Mouse (Mus musculus) layer of hippocampus, adult 2 months (tissue): ENCODE measurements at regions not wholly inside any gene's neighbourhood (a gene's known extent, or its start where the extent isn't known, plus 50 kb on each side); places are given as distances from the start of the nearest gene placed in this dataset.

Experiments
- DNase-seq, 2 experiments: peaks; one replicate each; pipeline ENCODE4 v3.0.0; 2022; ENCODE audit warnings: low spot score in 2 of 2
- H3K27ac ChIP-seq: fragments of 200-600 bp; 2 replicates; pipeline ENCODE4 v1.8.1; 2022
- H3K4me3 ChIP-seq: fragments of 200-600 bp; 2 replicates; pipeline ENCODE4 v1.8.1; 2022; ENCODE audit warnings: mild to moderate bottlenecking
- CTCF ChIP-seq: fragments of 200-600 bp; conservative IDR thresholded peaks from 2 replicates; pipeline ENCODE4 v1.8.1; 2022; ENCODE audit warnings: antibody characterized with exemption, mild to moderate bottlenecking, moderate library complexity

DNA sequence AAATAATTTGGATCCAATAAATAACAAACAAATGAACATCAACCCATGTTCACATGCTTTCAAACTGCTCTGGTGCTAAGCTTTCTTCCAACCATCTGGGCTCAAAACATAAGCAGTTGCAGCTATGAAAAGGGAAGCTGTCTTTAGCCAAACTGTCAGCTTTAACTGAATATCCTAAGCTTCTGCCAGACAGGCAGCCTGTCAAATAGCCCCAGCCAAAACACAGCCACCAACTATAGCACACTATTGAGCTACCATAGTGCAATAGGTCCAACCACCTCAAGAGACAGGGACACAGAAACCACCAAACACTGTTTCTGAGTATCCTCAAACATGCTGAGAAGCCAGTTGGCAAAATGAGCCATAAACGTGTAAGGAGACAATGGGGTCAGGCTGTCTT is 64.9 kb downstream of the Mucl2 start:
- H3K27ac ChIP-seq: no peak overlapping the region
- no peak for TF ChIP-seq CTCF
- peak; percentile 7 to 16 for DNase-seq

More for the DNA sequence above, 64.9 kb downstream of the Mucl2 start:
- H3K4me3 ChIP-seq: no peak overlapping the region
